Mouse (Mus musculus): ENCODE results near the gene Il27.

- TF ChIP-seq CTCF (IDR thresholded peaks at IDR 0.05; ENCODE audit: insufficient read depth, low read depth, low read length) (no peak), POLR2A (IDR thresholded peaks at IDR 0.05; ENCODE audit: insufficient read depth, low read depth, low read length) (no peak)
Observed at GRCm38 (mm10) chr7:126545631-126546030, 49.1 kb downstream of the Il27 start.
